Mouse (Mus musculus): ENCODE results near the gene Cbfa2t3. TPM values are rescaled to one million over a fixed set of nuclear protein-coding genes. Genes with fewer than 3 reads are reported as not detected.

The Cbfa2t3 gene
- polyA plus RNA-seq, 1 experiment from 2014 or later = 27.7 TPM

- peaks cover 75% of the 10 kb centered on the region for H3K4me1 ChIP-seq (replicated peaks; ENCODE audit: control insufficient read depth, insufficient read depth, low read length)
- 42% methylated on average over 13 of the region's 14 CpGs for WGBS
- peak overlapping the region; percentile 23; the same call in 1 of the 2 replicates for H3K4me2 ChIP-seq (replicated peaks)
- H3K27ac ChIP-seq = peak overlapping the region; percentile 78
- H3K27me3 ChIP-seq (ENCODE audit: control insufficient read depth, insufficient read depth, low read length) = no peaks in the 10 kb centered on the region
- H3K9me3 ChIP-seq (ENCODE audit: control insufficient read depth, low read length) = no peaks in the 10 kb centered on the region
- H3K9ac ChIP-seq = 0 out of 2 replicates have a peak overlapping the region, but pooled peaks have one; percentile 2
- H3K4me3 ChIP-seq (replicated peaks; ENCODE audit: low read length) = no peak overlapping the region
- peak; percentile 75 for DNase-seq (ENCODE audit: low spot score)
- H3K36me3 ChIP-seq (replicated peaks; ENCODE audit: control insufficient read depth, insufficient read depth) = no peaks in the 10 kb centered on the region
- peak; percentile 72 for ATAC-seq (ENCODE audit: low FRiP score)
Observed at GRCm38 (mm10) chr8:122665667-122666316, 33.1 kb downstream of the Cbfa2t3 start.

DNA sequence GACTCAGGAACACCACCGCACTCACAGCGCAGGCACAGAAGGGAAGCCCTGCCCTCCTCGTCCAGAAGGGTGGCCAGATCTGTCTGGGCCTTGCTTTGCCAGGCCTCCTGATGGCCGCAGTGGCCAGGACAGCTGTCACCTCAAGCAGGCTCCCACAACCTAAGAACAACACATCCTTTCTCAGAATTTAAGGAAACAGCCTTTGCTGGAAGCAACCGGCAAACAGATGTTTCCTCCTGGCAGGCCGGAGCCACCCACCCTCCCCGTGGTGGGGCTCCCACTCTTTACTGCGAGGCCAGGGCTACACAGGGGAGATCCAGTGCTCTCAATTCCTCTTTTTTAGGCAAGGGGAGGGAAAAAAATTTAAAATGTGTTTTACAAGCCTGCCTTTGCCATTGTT, 33.7 kb downstream of the Cbfa2t3 start:
- Histone ChIP-seq H3K4me2 (replicated peaks) (peak overlapping the region; percentile 23; the same call in 1 of the 2 replicates), H3K4me1 (replicated peaks; ENCODE audit: control insufficient read depth, insufficient read depth, low read length) (peaks cover 69% of the 10 kb centered on the region), H3K36me3 (replicated peaks; ENCODE audit: control insufficient read depth, insufficient read depth) (no peaks in the 10 kb centered on the region), H3K27me3 (ENCODE audit: control insufficient read depth, insufficient read depth, low read length) (no peaks in the 10 kb centered on the region), H3K4me3 (replicated peaks; ENCODE audit: low read length) (no peak overlapping the region), H3K9ac (no peak overlapping the region), H3K27ac (peak overlapping the region; percentile 67), H3K9me3 (ENCODE audit: control insufficient read depth, low read length) (no peaks in the 10 kb centered on the region)
- WGBS = 44% methylated on average over 8 of the region's 8 CpGs
- DNase-seq (ENCODE audit: low spot score) = no peak
- no peak; the same call in 1 of the 2 replicates for ATAC-seq (ENCODE audit: low FRiP score)

GRCm38 (mm10) chr8:122663670-122664069, 35.2 kb downstream of the Cbfa2t3 start:
- H3K9ac ChIP-seq = no peak overlapping the region
- ATAC-seq (ENCODE audit: low FRiP score) = no peak
- WGBS = 77% methylated on average over 5 of the region's 5 CpGs
- H3K27me3 ChIP-seq (ENCODE audit: control insufficient read depth, insufficient read depth, low read length) = no peaks in the 10 kb centered on the region
- no peaks in the 10 kb centered on the region for H3K9me3 ChIP-seq (ENCODE audit: control insufficient read depth, low read length)
- peaks cover 67% of the 10 kb centered on the region for H3K4me1 ChIP-seq (replicated peaks; ENCODE audit: control insufficient read depth, insufficient read depth, low read length)
- no peak overlapping the region for H3K27ac ChIP-seq
- H3K4me2 ChIP-seq (replicated peaks) = no peak overlapping the region
- no peak overlapping the region for H3K4me3 ChIP-seq (replicated peaks; ENCODE audit: low read length)
- no peaks in the 10 kb centered on the region for H3K36me3 ChIP-seq (replicated peaks; ENCODE audit: control insufficient read depth, insufficient read depth)
- DNase-seq (ENCODE audit: low spot score) = no peak

DNA sequence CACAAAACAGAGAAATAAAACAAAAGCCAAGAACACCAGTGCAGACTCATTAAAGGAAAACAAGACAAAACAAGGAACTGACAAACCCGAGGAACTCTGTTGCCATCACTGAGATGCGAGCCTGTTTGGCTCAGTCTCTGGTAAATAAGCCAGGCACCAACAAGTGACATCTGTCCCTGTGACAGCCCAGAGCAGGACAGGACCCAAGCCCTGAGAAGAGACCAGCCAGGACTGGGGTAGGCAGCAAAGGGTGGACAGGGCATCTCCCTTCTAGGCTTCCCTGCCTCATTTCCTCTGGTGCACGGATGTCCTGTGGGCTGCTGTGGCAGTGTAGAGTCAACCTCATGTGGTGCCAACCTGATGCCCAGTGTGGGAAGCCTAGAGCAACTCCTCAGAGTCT, 35.8 kb downstream of the Cbfa2t3 start:
- Histone ChIP-seq H3K36me3 (replicated peaks; ENCODE audit: control insufficient read depth, insufficient read depth) (no peaks in the 10 kb centered on the region), H3K9me3 (ENCODE audit: control insufficient read depth, low read length) (no peaks in the 10 kb centered on the region), H3K9ac (no peak overlapping the region), H3K27me3 (ENCODE audit: control insufficient read depth, insufficient read depth, low read length) (no peaks in the 10 kb centered on the region), H3K4me3 (replicated peaks; ENCODE audit: low read length) (no peak overlapping the region), H3K27ac (no peak overlapping the region), H3K4me2 (replicated peaks) (no peak overlapping the region), H3K4me1 (replicated peaks; ENCODE audit: control insufficient read depth, insufficient read depth, low read length) (peaks cover 66% of the 10 kb centered on the region)
- WGBS = 73% methylated on average over 3 of the region's 3 CpGs
- no peak for ATAC-seq (ENCODE audit: low FRiP score)
- DNase-seq (ENCODE audit: low spot score) = no peak

GRCm38 (mm10) chr8:122661894-122662293, 37.0 kb downstream of the Cbfa2t3 start:
- Histone ChIP-seq H3K4me1 (replicated peaks; ENCODE audit: control insufficient read depth, insufficient read depth, low read length) (peaks cover 54% of the 10 kb centered on the region), H3K27me3 (ENCODE audit: control insufficient read depth, insufficient read depth, low read length) (no peaks in the 10 kb centered on the region), H3K36me3 (replicated peaks; ENCODE audit: control insufficient read depth, insufficient read depth) (no peaks in the 10 kb centered on the region), H3K27ac (no peak overlapping the region), H3K4me2 (replicated peaks) (no peak overlapping the region), H3K9me3 (ENCODE audit: control insufficient read depth, low read length) (no peaks in the 10 kb centered on the region), H3K9ac (no peak overlapping the region), H3K4me3 (replicated peaks; ENCODE audit: low read length) (no peak overlapping the region)
- ATAC-seq (ENCODE audit: low FRiP score) (no peak), DNase-seq (ENCODE audit: low spot score) (no peak)
- 73% methylated on average over 2 of the region's 2 CpGs for WGBS

- no peak for ATAC-seq (ENCODE audit: low FRiP score)
- H3K27ac ChIP-seq = no peak overlapping the region
- no peak for DNase-seq (ENCODE audit: low spot score)
Observed at GRCm38 (mm10) chr8:122661138-122661537, 37.8 kb downstream of the Cbfa2t3 start.

GRCm38 (mm10) chr8:122660022-122660421, 38.9 kb downstream of the Cbfa2t3 start:
- Histone ChIP-seq H3K9ac (no peak overlapping the region), H3K27me3 (ENCODE audit: control insufficient read depth, insufficient read depth, low read length) (no peaks in the 10 kb centered on the region), H3K4me3 (replicated peaks; ENCODE audit: low read length) (no peak overlapping the region), H3K36me3 (replicated peaks; ENCODE audit: control insufficient read depth, insufficient read depth) (no peaks in the 10 kb centered on the region), H3K27ac (no peak overlapping the region), H3K4me2 (replicated peaks) (no peak overlapping the region), H3K9me3 (ENCODE audit: control insufficient read depth, low read length) (no peaks in the 10 kb centered on the region), H3K4me1 (replicated peaks; ENCODE audit: control insufficient read depth, insufficient read depth, low read length) (peaks cover 40% of the 10 kb centered on the region)
- 71% methylated on average over 2 of the region's 2 CpGs for WGBS
- ATAC-seq (ENCODE audit: low FRiP score) (no peak), DNase-seq (ENCODE audit: low spot score) (no peak)

More at GRCm38 (mm10) chr8:122661138-122661537, 37.8 kb downstream of the Cbfa2t3 start:
- WGBS = 38% methylated on average over 7 of the region's 7 CpGs
- Histone ChIP-seq H3K4me3 (replicated peaks; ENCODE audit: low read length) (no peak overlapping the region), H3K4me1 (replicated peaks; ENCODE audit: control insufficient read depth, insufficient read depth, low read length) (peaks cover 46% of the 10 kb centered on the region), H3K27me3 (ENCODE audit: control insufficient read depth, insufficient read depth, low read length) (no peaks in the 10 kb centered on the region), H3K4me2 (replicated peaks) (no peak overlapping the region), H3K36me3 (replicated peaks; ENCODE audit: control insufficient read depth, insufficient read depth) (no peaks in the 10 kb centered on the region), H3K9ac (no peak overlapping the region), H3K9me3 (ENCODE audit: control insufficient read depth, low read length) (no peaks in the 10 kb centered on the region)

DNA sequence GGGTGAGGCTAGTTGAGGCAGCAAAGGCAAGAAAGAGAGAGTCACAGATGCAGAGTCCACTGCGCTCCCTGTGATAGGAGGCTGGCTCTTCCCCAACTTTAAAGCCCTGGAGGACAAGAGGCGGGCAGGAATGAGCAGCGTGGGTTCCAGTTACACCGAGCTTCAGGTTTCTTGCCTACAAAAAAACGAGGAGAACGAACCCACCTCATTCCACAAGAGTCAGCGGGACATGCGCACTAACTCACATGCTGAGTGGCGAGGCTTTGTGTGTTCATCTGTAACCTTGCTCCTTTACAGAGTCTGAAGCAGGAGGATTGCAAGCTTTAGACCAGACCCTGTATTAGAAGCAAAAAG, 40.1 kb downstream of the Cbfa2t3 start:
- Histone ChIP-seq H3K27ac (no peak overlapping the region), H3K27me3 (ENCODE audit: control insufficient read depth, insufficient read depth, low read length) (no peaks in the 10 kb centered on the region), H3K4me2 (replicated peaks) (no peak overlapping the region), H3K4me1 (replicated peaks; ENCODE audit: control insufficient read depth, insufficient read depth, low read length) (peaks cover 39% of the 10 kb centered on the region), H3K36me3 (replicated peaks; ENCODE audit: control insufficient read depth, insufficient read depth) (no peaks in the 10 kb centered on the region), H3K4me3 (replicated peaks; ENCODE audit: low read length) (no peak overlapping the region), H3K9ac (no peak overlapping the region), H3K9me3 (ENCODE audit: control insufficient read depth, low read length) (no peaks in the 10 kb centered on the region)
- ATAC-seq (ENCODE audit: low FRiP score) = no peak
- 78% methylated on average over 9 of the region's 9 CpGs for WGBS
- DNase-seq (ENCODE audit: low spot score) = no peak

GRCm38 (mm10) chr8:122658149-122658806, 40.6 kb downstream of the Cbfa2t3 start:
- Histone ChIP-seq H3K36me3 (replicated peaks; ENCODE audit: control insufficient read depth, insufficient read depth) (no peaks in the 10 kb centered on the region), H3K9me3 (ENCODE audit: control insufficient read depth, low read length) (no peaks in the 10 kb centered on the region), H3K9ac (no peak overlapping the region), H3K27me3 (ENCODE audit: control insufficient read depth, insufficient read depth, low read length) (no peaks in the 10 kb centered on the region), H3K4me2 (replicated peaks) (no peak overlapping the region), H3K4me3 (replicated peaks; ENCODE audit: low read length) (no peak overlapping the region), H3K4me1 (replicated peaks; ENCODE audit: control insufficient read depth, insufficient read depth, low read length) (peaks cover 34% of the 10 kb centered on the region), H3K27ac (no peak overlapping the region)
- WGBS = 69% methylated on average over 10 of the region's 10 CpGs
- no peak for DNase-seq (ENCODE audit: low spot score)
- ATAC-seq (ENCODE audit: low FRiP score) = no peak
